Mouse (Mus musculus) liver, embryonic 14.5 days (tissue): ENCODE data around the gene Mef2a.

Source experiments
- CTCF ChIP-seq: IDR thresholded peaks from 2 replicates; pipeline ENCODE4 v1.5.1; 2016; ENCODE audit warnings: antibody characterized with exemption, low read depth, control low read depth
- EP300 ChIP-seq: IDR thresholded peaks from 2 replicates; pipeline ENCODE4 v1.6.1; 2016; ENCODE audit warnings: antibody characterized with exemption, low read depth

- TF ChIP-seq CTCF (no peak), EP300 (no peak)
These were observed 1.3 kb upstream of the Mef2a start for GRCm38 (mm10) chr7:67373975-67374374.
